Mouse (Mus musculus) kidney, adult 2 months (tissue): Measurements from ENCODE around the gene Pbx4.
A peak's percentile ranks its signal among the peaks of the same experiment; 100 is the strongest.

Experiments
- CTCF ChIP-seq: fragments of 200-500 bp; conservative IDR thresholded peaks from 2 replicates; pipeline ENCODE4 v1.5.1; 2011; ENCODE audit warnings: low read depth, mild to moderate bottlenecking, control low read depth, low read length, moderate library complexity, mixed read lengths; ENCODE audit not compliant: insufficient read depth, insufficient read length
- POLR2A ChIP-seq: fragments of 200-500 bp; IDR thresholded peaks from one replicate; pipeline ENCODE4 v1.6.1; 2011; ENCODE audit warnings: low read depth, low read length, control low read depth

GRCm38 (mm10) chr8:69849899-69850298 is 17.6 kb downstream of the Pbx4 start:
- TF ChIP-seq CTCF (peak; percentile 56), POLR2A (no peak)
